ENCODE assay signal across 22 mouse cellular contexts in genomic region chr7:123000796-123001195, GRCm38 (mm10). TPM values are rescaled to one million over a fixed set of nuclear protein-coding genes. Genes with fewer than 3 reads are reported as not detected.
A peak's percentile ranks its signal among the peaks of the same experiment; 100 is the strongest.
DNase-seq lines count a peak whose midpoint lies in the region; TF ChIP-seq lines count a peak whose summit lies in the region.
"Had no signal": no experiment of that assay in that cellular context is flagged by ENCODE, and none has a peak within 500 bp of the region (broad histone marks: within the 10 kb centered on the region; RNA-seq: fewer than 3 reads in every experiment).

No protein-coding gene starts in this region.

- no peaks in the 10 kb centered on the region for H3K79me2 ChIP-seq in heart, adult 2 months (replicated peaks; ENCODE audit: control insufficient read depth, insufficient read depth, low read length)

- DNase-seq in adrenal gland, adult 8-10 months: peak; percentile 30
- DNase-seq in adrenal gland, postnatal 4 days (ENCODE audit: low spot score in 2 of 2): no peak
- DNase-seq in heart, adult 11 months: peak; percentile 88
- DNase-seq in heart, adult 2 months: no peak
- DNase-seq in ovary, postnatal 36 days (ENCODE audit: low spot score): peak; percentile 35
- no peak for DNase-seq in ovary, postnatal 14 days (ENCODE audit: low spot score)
- DNase-seq in kidney, postnatal 4 days: peak; percentile 12 to 32
- DNase-seq in left cerebral cortex, adult 2 months (ENCODE audit: extremely low spot score in 1 of 2, low spot score in 2 of 2): no peak
- DNase-seq: heart, postnatal 36 days; right cerebral cortex, postnatal 14 days; thymus, adult 18-20 months; thymus, postnatal 36 days had no signal

- intact Hi-C loops in heart, adult 2 months (cut with DNase I): loop anchor here (5.0 kb wide), 1 partner anchor 182 kb away; no protein-coding TSS in a partner anchor
- intact Hi-C loops in left cerebral cortex, adult 2 months (cut with DNase I): no loop called here

- no peak for TF ChIP-seq POLR2A in heart, adult 2 months (IDR thresholded peaks at IDR 0.05; ENCODE audit: insufficient read depth, low read depth, low read length)

- no peaks in the 10 kb centered on the region for H3K27me3 ChIP-seq in heart, adult 2 months (ENCODE audit: control insufficient read depth, insufficient read depth, low read length)
- H3K27me3 ChIP-seq: forebrain, embryonic 15.5 days; hindbrain, embryonic 13.5 days; limb, embryonic 13.5 days; lung, embryonic 15.5 days; midbrain, embryonic 15.5 days; neural tube, embryonic 15.5 days; Patski had no signal

- no peak for TF ChIP-seq EP300 in heart, adult 2 months (IDR thresholded peaks at IDR 0.05; ENCODE audit: insufficient read depth, low read depth, low read length)

- H3K36me3 ChIP-seq in heart, adult 2 months (ENCODE audit: control insufficient read depth, insufficient read depth, low read length): peaks cover 15% of the 10 kb centered on the region

- no peak overlapping the region for H3K9ac ChIP-seq in heart, adult 2 months (ENCODE audit: low read depth, low read length)
- H3K9ac ChIP-seq: forebrain, embryonic 15.5 days; hindbrain, embryonic 13.5 days; limb, embryonic 13.5 days; lung, embryonic 15.5 days; midbrain, embryonic 15.5 days; neural tube, embryonic 15.5 days had no signal

- no peak overlapping the region for H3K27ac ChIP-seq in heart, adult 2 months
- H3K27ac ChIP-seq in left cerebral cortex, adult 2 months: no peak overlapping the region
- H3K27ac ChIP-seq: forebrain, embryonic 15.5 days; hindbrain, embryonic 13.5 days; limb, embryonic 13.5 days; lung, embryonic 15.5 days; midbrain, embryonic 10.5 days; midbrain, embryonic 15.5 days; stomach, postnatal 0 days had no signal

- no peak for TF ChIP-seq CTCF in heart, adult 2 months (IDR thresholded peaks at IDR 0.05)
- TF ChIP-seq CTCF in left cerebral cortex, adult 2 months (IDR thresholded peaks at IDR 0.05): no peak

- 86% methylated on average over 16 of the region's 16 CpGs for WGBS in heart, adult 2 months

- no peaks in the 10 kb centered on the region for H3K4me1 ChIP-seq in heart, adult 2 months (ENCODE audit: control insufficient read depth, insufficient read depth, low read length)
- H3K4me1 ChIP-seq: hindbrain, embryonic 13.5 days; limb, embryonic 13.5 days; lung, embryonic 15.5 days; midbrain, embryonic 10.5 days; midbrain, embryonic 15.5 days; neural tube, embryonic 15.5 days had no signal

- H3K4me3 ChIP-seq in heart, adult 2 months: no peak overlapping the region
- H3K4me3 ChIP-seq in left cerebral cortex, adult 2 months: no peak overlapping the region
- H3K4me3 ChIP-seq: forebrain, embryonic 15.5 days; gastrocnemius, adult 2 months; hindbrain, embryonic 13.5 days; limb, embryonic 13.5 days; lung, embryonic 15.5 days; midbrain, embryonic 10.5 days; midbrain, embryonic 15.5 days; neural tube, embryonic 15.5 days had no signal

RNA-seq across cellular contexts. Expression of gene Rbbp6, which starts 35.3 kb away (rescaled TPM):
- total RNA-seq in adrenal gland, adult 8-10 months (2022): 10 to 100 TPM; 51.6 to 74.1 (median 63.1) TPM
- 10 to 100 TPM; 79.1 to 86.2 TPM for total RNA-seq in adrenal gland, postnatal 4 days (2021)
- 10 to 100 TPM; 28.9 to 29.8 TPM for total RNA-seq in heart, adult 2 months (2021)
- 9.0 and 21.2 TPM in 2 replicates for polyA plus RNA-seq in heart, adult 2 months (2012; rRNA removed)
- 10 to 100 TPM; 67.7 to 70.8 TPM for total RNA-seq in left cerebral cortex, adult 2 months (2021)

Comparison
In these comparisons a context has a peak if more than half of its experiments do, and no peak if none do; other contexts are left out.
1. DNase-seq: peak in adrenal gland, adult 8-10 months (single experiment), heart, adult 11 months (single experiment), ovary, postnatal 36 days (single experiment) and kidney, postnatal 4 days (2 of 2); none in adrenal gland, postnatal 4 days (0 of 2), heart, adult 2 months (0 of 2), ovary, postnatal 14 days (single experiment) and left cerebral cortex, adult 2 months (0 of 2).